Mouse (Mus musculus) ovary, postnatal 36 days (tissue): ENCODE data around the gene Xaf1.
A peak's percentile ranks its signal among the peaks of the same experiment; 100 is the strongest.
"Not testable (repeated sequence)": the region's sequence is repeated elsewhere in the genome, so short reads cannot be mapped to it uniquely, and the experiment has no call there.

Source experiments
- DNase-seq: peaks from one replicate; pipeline ENCODE4 v3.0.0; 2022; ENCODE audit warnings: low spot score, mixed read lengths

Gene Xaf1

DNA sequence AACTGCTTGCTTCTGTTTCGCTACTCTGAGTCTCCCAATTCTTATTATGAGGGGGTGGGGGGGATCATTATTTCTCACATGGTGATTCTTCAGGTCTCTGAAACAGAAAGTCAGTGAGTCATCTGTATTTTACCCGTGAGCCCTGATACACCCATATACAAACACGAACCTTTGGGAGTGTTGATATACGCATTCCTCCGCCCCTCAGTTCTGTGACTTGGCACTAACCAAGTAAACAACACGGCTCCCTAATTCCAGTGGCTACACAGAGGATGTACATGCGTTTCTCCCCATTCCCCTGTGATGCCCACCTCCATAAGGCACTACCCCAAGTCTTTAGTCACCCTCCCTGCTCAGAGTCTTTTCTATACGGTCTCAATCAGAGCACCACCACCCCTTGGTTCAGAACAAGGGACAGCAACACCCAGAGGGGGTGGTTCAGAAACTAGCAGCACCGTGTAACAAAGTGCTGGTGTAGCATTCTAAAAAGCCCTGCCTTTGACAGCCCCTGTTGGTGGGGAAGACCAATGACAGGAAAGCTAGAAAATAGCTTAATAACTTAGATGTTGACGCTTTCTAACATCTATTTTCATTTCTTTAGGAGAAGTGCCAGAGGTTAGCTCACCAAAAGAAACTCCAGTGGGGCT, 10.0 kb downstream of the Xaf1 start:
- DNase-seq: no peak

DNA sequence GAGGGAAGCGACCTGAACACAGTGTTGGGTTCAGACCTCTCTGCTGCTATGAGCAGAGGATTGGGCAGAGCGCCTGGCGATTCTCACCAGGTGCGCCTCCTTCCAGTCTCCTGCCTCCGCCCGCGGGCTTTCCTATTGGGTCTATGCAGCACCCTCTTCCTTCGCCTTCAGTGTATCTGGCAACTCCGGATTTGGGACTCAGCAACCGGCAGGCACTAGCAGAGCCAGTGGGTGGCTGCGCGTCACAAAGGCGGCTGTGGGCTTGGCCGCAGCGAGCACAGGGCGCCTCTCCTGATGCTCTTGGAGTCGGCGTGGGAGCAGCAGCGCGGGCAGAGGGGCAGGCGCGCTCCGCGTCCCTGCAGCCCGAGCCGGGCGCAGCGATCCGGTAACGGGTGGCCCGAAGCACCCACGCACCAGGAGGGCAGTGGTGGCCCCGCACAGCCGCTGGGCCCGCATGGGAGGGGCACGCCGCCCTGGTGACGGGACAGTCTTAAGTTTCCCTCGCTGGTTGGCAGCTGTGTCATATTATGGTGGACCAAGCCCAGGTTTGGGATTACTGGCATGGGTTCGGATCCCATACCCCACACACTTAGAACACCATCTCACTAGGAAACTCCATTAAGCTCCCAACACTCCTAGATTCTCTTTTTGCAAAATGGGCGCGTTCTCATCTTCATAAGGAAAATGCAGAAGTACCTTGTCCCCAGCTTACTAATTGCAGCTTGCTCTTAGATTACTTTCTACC, 12.9 kb downstream of the Xaf1 start, which contains the start of gene Fbxo39:
Fbxo39 (plus strand) TSS at position 294 of the 745 bp plus-strand sequence.
- no peak for DNase-seq

DNA sequence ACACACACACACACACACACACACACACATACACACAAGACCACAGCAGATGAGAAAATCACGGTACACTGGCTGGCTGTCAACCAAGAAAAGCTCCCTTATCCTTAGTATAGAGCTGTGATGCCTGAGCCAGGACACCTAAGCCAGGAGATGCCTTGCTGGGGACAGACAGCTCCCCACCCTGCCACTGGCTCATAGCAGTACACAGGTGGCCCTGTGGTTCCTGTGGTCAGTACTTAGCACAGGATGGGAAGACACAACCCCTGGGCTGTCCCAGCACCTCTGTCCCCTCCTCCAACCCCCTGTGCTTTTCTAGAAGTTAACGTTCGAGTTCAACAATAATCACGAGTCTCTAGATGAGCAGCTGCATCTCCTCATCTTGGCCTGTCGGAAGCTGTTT, 16.6 kb downstream of the Xaf1 start:
- no peak for DNase-seq

DNA sequence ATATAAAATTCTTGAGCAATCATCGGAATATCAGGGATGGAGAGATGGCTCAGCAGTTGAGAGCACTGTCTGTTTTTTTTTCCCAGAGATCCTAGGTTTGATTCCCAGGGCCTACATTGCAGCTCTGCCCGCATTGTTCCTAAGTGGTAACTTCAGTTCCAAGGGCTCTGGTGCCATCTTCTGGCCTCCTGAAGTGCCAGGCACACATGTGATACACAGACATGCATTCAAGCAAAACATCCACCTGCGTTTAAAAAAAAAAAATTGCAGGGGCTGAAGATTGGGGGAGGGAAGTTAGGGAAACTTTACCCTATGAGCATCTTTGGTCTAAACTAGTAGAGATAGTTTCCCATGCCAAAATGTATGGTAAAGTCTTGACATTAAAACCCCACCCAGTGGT, 23.0 kb downstream of the Xaf1 start:
- DNase-seq: no peak

DNA sequence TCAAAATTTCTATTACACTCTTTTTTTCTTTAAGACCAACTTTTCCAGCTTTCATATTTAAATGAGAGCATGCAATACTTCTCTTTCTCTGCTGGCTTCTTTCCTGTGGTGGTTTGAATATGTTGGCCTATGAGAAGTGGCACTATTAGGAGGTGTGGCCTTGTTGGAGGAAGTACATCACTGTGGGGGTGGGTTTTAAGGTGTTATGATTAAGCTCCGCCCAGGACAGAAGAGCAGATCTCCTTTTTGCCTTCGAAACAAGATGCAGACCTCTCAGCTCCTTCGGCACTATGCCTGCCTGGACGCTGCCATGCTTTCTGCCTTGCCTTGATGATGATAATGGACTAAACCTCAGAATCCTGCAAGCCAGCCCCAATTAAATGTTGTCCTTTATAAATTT, 24.3 kb downstream of the Xaf1 start:
- no peak for DNase-seq

DNA sequence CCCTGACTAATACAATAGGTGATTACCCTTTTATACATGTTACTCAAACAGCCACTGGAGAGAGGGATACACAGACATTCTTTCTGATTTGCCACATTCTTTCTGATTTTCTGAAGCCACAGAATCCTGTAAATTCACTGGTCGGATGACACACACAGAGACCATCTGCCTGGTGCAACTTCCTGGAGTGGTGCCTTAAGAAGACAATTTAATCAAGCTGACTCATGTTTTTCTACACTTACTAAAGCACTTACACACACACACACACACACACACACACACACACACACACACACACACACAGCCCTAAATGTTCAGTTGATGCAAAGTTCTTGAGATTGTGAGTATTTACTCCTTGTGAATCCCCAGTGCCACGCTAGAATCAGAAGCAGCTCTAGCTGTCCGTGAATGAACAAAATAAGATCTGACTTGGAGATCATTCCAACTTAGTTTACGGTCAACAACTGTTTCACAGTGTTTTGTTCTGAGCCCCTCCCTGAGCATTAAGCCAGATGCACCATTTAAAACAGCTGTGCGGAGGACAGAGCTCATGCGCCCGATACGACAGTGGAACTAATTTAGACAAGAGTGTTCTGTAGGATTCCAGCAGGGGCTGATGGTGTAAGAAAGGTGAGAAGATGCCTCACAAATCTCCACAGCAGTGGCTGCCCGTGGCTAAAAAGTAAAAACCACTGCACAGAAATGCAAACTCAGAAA, 31.7 kb downstream of the Xaf1 start:
- no peak for DNase-seq

DNA sequence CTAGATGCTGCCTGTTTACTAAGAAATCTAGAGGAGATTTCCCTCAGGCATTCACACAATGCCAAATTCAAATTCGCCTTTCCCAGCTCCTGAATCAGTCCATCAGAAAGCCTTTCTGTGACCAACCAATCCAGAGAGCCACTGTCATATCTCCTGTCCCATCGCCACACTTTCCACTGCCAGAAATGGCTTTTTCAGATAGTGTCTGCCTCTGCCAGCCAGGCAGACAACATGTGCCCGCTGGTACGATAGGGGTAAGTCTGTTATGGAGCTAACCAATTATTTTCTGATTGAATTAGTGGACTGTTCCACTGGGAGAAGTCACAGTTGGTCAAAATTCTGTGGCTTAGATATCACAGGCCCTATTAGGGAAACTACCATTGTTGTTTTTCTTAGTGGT, 33.2 kb downstream of the Xaf1 start:
- DNase-seq: no peak

DNA sequence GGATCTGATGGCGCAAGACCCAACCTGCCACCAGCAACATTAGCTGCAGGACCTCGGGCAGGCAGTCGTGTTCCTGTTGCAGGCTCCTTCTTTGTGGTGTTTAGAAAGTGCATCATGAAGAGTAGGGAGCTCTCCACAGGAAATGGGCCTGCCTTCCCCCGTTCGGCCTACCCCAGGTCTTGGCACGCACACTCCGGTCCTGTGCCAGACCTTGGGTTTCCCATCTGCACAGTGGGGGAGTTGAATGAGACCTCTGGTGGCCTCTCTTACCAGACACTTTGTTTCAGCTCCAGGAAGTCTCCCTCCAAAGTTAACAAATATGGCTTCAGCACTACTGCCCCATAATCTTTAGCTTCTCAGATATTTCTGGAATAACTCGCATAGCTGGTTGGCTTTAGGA, 35.3 kb downstream of the Xaf1 start:
- no peak for DNase-seq

DNA sequence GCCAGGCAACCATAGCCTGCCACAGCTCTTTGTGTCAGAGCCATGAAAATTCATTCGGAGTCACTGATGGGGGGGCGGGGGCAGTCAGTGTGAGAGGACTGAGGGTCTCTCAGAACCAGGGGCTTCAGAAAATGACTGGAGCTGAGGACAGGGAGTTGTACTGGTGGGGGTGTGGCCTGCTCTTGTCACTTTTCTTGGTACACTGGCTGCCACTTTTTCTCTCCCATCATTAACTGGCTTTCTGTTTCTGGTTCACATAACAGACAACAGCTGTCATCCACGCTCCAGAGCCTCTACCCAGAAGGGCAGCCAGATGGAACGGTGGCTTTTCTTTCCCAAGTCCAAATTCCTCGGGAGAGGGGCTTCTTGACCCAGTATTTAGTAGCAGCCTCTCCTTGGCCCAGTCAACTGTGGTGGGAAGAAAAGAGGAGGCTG, 37.0 kb downstream of the Xaf1 start:
- no peak for DNase-seq

DNA sequence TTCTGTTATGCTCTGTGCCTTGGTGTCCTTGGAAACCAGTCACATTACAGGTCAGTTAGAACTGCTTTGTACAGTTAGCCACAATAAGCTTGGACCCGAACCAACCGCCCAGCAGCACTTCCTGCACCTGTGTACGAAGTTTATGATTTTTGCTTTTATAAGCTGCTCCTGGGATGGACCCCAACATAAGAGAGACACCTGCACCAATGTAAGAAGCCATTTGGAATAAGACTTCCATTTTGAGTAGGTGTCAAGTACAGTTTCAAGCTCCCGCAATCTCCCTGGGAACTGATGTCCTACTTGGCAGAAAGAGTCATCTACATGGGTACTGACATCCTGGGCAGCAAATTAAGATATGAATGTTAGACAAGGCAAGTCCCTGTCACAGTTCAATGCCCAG, 38.3 kb downstream of the Xaf1 start:
- DNase-seq: no peak

DNA sequence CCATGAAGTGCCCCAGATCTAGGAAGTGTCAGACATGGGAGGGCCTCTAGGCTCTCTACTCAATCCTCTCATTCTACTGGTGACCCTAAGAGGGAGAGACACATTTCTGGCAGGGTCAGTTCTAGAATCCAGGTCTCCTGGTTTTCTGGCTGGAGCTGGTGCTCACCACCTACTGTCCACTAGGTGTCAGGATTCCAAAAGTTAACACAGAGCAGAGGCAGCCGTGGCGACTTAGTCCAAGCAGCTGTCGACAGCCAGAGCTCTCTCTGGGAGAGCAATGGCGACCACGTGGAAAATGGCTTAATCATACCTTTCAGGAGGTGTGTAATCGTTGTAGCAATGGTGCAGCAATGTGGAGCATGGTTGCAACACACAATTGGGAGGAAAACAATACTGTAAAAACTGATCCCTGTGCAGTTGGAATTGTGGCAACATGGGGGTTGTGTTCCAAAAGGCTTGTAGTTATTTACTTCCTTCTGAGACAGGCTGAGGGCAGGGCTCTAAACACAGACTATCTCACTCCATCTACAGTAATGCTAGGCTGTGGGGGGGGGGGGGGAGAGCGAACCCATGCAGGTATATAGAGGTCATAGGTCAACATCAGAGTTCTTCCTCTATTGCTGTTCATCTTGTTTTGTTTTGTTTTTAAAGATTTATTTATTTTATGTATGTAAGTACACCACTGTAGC, 41.3 kb downstream of the Xaf1 start:
- peak; percentile 50 for DNase-seq

DNA sequence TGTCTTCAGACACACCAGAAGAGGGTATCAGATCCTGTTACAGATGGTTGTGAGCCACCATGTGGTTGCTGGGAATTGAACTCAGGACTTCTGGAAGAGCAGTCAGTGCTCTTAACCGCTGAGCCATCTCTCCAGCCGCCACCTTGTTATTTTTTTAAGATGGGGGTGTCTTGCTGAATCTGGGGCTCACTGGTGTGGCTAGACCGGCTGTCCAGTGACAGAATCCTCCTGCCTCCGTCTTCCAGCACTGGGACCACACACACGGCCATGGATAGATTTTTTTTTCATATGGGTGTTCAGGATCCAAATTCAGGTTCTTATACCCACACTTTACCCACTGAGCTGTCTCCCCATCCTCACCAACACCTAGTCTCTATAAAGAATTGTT, 41.8 kb downstream of the Xaf1 start:
- not testable (repeated sequence) for DNase-seq

DNA sequence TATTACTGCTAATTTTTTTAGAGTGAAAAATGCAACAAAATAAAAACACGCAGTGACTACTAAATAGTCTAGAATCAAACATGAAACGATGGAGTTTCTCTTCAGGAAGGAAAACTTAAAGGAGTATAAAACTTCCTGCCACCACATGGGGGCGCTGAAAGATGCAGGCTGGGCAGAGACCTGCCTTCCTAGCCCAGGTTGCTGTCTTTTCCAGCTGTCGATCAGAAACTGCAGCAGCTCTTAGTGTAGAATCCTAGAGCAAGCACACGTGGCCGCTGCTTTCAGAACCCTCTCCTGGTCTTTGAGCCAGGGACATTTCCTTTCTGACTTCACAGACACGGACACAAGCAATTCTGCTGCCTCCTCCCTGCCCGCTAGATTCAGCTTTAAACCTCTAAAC, 42.5 kb downstream of the Xaf1 start:
- peak; percentile 45 for DNase-seq

DNA sequence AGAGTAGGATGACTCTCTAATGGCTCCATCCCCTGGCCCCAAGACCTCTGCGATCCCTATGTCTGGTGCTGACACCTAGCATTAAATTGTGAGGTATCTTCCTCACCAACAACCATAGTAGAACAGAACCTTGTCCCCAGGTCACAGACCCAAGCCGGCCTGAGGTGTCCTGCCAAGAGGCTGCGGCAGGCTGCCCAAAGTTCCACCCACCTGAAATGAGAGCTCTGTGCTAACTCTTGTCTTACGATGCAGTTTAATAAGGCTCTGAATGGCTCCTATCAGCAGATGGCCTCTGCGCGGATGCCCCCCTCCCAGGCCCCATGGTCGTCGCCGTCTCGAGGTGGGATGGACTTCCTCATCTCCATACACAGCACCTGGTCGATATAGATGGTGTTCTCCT, 43.1 kb downstream of the Xaf1 start:
- no peak for DNase-seq

DNA sequence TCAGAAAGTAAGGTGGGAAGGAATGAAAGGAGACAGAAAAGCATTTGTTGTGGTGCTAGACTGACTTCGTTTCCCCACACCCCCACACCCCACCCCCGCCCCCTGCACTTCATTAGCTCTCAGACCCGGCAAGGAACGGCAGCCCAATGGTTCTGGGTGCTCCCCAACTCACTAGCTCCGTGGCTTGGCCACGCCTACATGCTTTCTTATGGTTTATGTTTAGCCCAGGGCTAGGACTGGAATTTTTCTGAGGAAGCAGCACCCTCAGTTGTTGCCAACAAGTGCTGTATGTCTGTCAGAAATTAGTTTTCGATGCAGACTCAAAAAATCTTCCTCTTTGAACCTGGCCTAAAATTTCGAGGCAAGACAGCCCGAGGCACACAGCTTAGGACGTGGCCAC, 47.1 kb downstream of the Xaf1 start:
- DNase-seq: no peak

DNA sequence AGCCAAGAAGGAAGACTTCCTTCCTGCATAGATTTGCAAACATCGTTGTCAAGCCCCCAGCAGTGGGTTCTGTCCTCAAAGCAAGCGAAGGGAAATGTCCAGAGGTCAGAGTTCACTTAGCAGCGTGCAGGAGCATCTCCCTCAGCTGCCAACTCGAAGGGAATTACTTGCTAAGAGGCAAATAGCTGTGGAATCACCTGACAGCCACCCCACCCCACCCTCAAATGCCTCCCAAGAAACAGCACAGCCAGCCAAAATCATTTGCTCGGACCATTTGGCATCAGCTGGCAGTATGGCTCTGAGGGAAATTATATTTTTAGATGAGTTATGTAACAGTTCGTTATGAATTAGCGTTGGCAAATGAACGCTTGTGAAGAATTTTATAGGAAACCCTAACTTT, 47.6 kb downstream of the Xaf1 start:
- DNase-seq: no peak

DNA sequence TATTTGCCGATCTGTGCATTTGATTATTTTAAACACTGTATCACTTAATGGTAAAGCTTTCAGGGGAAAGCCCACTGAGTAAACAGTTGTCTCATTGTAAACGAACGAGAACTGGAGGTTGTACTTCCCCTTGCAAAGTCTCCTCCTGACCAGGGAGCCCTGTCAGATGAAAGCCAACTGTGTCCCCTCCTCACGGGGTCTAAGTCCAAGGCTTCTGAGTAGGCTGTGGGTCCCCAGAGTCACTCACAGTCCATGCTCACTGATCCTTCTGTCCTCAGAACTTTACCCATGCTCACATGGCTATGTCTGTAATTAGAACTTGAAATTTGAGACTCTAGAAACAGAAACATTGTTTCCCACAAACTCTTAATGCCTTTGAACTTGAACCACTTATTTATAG, 48.2 kb downstream of the Xaf1 start:
- no peak for DNase-seq

DNA sequence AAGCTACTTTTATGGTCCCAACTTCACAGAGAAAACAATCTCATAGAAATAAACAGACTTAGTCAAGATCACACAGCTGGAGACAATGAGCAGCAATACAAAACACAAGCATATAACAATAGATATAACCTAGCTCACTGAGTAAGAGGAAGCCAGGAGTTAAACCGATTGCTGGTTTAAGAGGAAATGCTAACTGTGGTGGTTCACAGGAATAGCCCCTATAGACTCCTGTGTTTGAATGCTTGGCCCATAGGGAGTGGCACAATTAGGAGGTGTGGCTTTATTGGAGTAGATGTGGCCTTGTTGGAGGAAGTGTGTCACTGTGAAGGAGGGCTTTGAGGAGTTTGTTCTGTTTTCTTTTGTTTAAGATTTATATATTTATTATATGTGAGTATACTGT, 50.8 kb downstream of the Xaf1 start:
- no peak for DNase-seq

DNA sequence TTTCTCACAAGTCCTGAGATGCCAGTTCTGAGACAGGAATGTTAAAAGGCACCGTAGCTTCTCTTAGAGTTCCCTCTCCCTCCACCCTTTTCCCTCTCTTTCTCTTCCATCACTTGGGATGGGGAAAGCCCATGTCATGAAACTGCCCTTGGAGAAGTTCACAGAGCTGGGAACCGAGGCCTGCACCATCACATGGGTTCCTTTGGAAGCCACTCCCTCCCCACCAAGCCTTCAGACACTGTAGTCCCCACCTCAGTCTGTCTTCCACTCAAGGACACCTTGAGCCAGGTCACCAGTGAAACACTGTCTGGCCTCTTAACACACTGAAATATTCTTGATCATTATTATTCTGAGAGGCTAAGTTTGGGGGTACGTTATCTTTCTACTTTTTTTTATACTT, 51.8 kb downstream of the Xaf1 start:
- no peak for DNase-seq

DNA sequence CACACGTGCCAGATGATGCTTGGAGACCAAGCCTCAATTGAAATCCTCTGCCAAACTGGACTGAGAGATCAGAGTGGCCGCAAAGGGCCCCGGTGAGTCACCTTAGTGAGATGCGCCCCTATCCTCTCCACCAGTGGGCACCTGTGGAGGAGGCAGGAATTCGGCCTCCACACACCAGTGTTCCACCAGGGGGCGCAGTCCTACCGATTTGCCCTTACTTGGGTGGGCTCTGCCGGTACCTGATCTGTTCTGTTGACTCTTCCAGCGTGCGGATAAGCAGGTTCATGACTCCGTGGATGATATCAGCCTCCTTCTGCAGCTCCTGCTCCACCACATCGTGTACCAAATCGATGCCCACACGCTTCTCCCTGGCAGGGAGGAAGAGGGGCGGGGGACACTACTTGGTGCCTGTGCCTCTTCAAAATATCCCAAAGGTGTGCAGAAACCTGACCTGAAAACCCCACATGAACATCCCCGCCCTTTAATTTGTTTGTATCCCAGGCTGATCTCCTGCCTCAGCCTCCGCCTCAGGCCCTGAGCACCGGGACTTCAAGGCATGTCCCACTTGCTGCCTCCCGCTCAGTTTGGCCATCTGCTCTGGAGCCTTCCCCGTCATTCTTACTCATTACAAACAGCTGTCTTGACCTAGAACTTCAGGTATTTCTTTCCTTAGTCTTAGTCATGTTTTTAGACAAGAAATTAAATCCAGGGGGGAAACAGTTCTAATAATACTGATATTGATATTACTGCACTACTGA, 53.7 kb downstream of the Xaf1 start:
- DNase-seq: peak; percentile 74

DNA sequence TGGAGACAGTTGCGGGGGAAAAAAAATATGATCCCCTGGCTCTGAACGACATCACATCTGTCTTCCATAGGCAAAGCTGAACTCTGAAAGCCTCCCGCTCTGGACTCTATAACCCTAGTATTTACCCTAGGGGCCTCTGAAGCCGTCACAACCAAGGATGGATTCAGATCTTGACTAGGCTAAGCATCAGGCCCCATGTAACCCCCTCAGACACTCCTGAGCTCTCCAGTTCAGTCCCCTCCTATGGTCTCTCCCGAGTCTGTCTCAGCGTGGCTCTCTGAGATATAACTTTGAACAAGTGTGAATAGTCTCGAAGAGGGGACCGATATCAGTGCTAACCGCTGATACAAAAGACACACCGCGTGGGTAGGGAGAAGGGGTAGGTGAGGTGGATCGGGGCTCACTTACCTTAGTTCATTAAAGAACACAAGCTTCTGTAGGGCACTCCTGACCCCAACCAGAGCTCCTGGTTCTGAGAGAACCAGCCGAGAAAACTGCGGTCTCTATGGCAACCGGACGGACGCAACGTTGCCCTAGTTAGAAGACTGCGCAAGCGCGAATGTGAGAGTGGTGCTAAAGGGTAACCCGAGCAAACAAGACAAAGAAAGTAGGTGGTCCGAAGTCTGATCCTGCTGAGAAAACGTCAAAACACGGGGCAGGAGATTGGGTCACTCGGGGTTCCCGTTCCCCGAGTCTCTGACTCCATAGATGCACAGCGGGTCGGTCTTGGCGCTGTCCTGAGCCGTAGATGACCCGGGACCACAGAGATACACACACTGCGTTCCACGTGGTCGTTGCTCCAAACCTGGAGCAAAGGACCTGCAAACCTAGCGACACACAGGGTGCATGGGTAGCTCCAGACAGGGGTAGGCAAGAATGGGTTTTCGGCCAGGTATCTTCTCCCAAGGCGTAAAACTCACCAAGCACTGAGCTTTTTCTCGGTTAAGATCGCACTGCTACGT, 60.2 kb downstream of the Xaf1 start:
- peak; percentile 70 for DNase-seq
